Mouse (Mus musculus) limb, embryonic 14.5 days (tissue): Measurements from ENCODE around the gene Upk3bl. TPM values are rescaled to one million over a fixed set of nuclear protein-coding genes. Genes with fewer than 3 reads are reported as not detected.
"Not testable (repeated sequence)": the region's sequence is repeated elsewhere in the genome, so short reads cannot be mapped to it uniquely, and the experiment has no call there.

Experiments
- ATAC-seq: fragments of 200-750 bp; cut with Nextera tagmentation; 2 replicates; pipeline ENCODE4 v1.8.0; 2017; ENCODE audit warnings: low read depth, moderate number of reproducible peaks, moderate TSS enrichment; ENCODE audit not compliant: low FRiP score
- DNase-seq: peaks from one replicate; pipeline ENCODE4 v3.0.0-alpha.2; 2015; ENCODE audit warnings: low spot score
- H3K27ac ChIP-seq: fragments of 300-500 bp; sonication (generic); replicated peaks from 2 replicates; pipeline ENCODE4 v1.5.1; 2014; ENCODE audit warnings: low read depth, mild to moderate bottlenecking, low read length, moderate library complexity, mixed read lengths
- H3K27me3 ChIP-seq: fragments of 300-500 bp; sonication (generic); 2 replicates; pipeline ENCODE4 v1.6.1; 2014; ENCODE audit warnings: low read length, mixed read lengths; ENCODE audit not compliant: control insufficient read depth, insufficient read depth
- H3K36me3 ChIP-seq: fragments of 300-500 bp; sonication (generic); 2 replicates; pipeline ENCODE4 v1.6.1; 2014; ENCODE audit warnings: mild to moderate bottlenecking, low read length, moderate library complexity, mixed read lengths; ENCODE audit not compliant: control insufficient read depth, insufficient read depth
- H3K4me1 ChIP-seq: fragments of 300-500 bp; sonication (generic); 2 replicates; pipeline ENCODE4 v1.6.1; 2014; ENCODE audit warnings: antibody characterized with exemption, low read length, mixed read lengths; ENCODE audit not compliant: control insufficient read depth, insufficient read depth
- H3K4me2 ChIP-seq: fragments of 300-500 bp; sonication (generic); replicated peaks from 2 replicates; pipeline ENCODE4 v1.6.1; 2014; ENCODE audit warnings: low read depth, mild to moderate bottlenecking, low read length, moderate library complexity; ENCODE audit not compliant: severe bottlenecking
- H3K4me3 ChIP-seq: fragments of 300-500 bp; sonication (generic); replicated peaks from 2 replicates; pipeline ENCODE4 v1.5.1; 2014; ENCODE audit warnings: low read length
- H3K9ac ChIP-seq: fragments of 300-500 bp; sonication (generic); 2 replicates; pipeline ENCODE4 v1.6.1; 2014; ENCODE audit warnings: mild to moderate bottlenecking, low read depth, low read length, moderate library complexity; ENCODE audit not compliant: severe bottlenecking
- H3K9me3 ChIP-seq: fragments of 300-500 bp; sonication (generic); 2 replicates; pipeline ENCODE4 v1.6.1; 2016; ENCODE audit warnings: low read length; ENCODE audit not compliant: control insufficient read depth
- POLR2A ChIP-seq: fragments of 200-500 bp; IDR thresholded peaks from 2 replicates; pipeline ENCODE4 v1.8.0; 2012; ENCODE audit warnings: inconsistent platforms, mild to moderate bottlenecking, moderate library complexity, borderline replicate concordance; ENCODE audit not compliant: insufficient read depth, insufficient read length; ENCODE audit errors: extremely low read depth
- WGBS: fragments of 180-500 bp; shearing (Covaris S2); extraction: QIAGEN DNeasy Blood & Tissue Kit; methylation state at CpG from one replicate; pipeline ENCODE4 v1.1.7; 2014; 5-methylcytosine and 5-hydroxymethylcytosine counted together
- polyA plus RNA-seq, 2 experiments: library from polyadenylated mRNA; depleted of rRNA in 1 of 2; stranded (reverse) in 1 of 2; unstranded in 1 of 2; fragments of >200 nt; fragmentation: Nextera tagmentation in 1 of 2; extraction: Ambion mirVana in 1 of 2; gene quantifications; 2 replicates each; pipeline versions ENCODE4 v1.2.1 to v1.2.3; 2012 to 2014

The Upk3bl gene
- polyA plus RNA-seq, 2 experiments = 7.5 to 14.1 TPM

GRCm38 (mm10) chr5:136040210-136040609 lies 14.1 kb upstream of the Upk3bl start:
- no peak for ATAC-seq

GRCm38 (mm10) chr5:136041260-136041659 lies 13.0 kb upstream of the Upk3bl start:
- H3K4me1 ChIP-seq = no peaks in the 10 kb centered on the region; the same call in none of the 2 replicates
- no peak for ATAC-seq
- no peak overlapping the region for H3K9ac ChIP-seq
- 37% methylated on average over 2 of the region's 2 CpGs for WGBS
- H3K27me3 ChIP-seq = no peaks in the 10 kb centered on the region
- TF ChIP-seq POLR2A = no peak
- no peak overlapping the region for H3K4me2 ChIP-seq
- no peak overlapping the region for H3K4me3 ChIP-seq
- H3K36me3 ChIP-seq = no peaks in the 10 kb centered on the region
- DNase-seq = no peak
- no peak overlapping the region for H3K27ac ChIP-seq
- no peaks in the 10 kb centered on the region for H3K9me3 ChIP-seq

More at GRCm38 (mm10) chr5:136040210-136040609, 14.1 kb upstream of the Upk3bl start:
- 51% methylated on average over 5 of the region's 5 CpGs for WGBS
- Histone ChIP-seq H3K9ac (no peak overlapping the region), H3K4me2 (no peak overlapping the region), H3K9me3 (no peaks in the 10 kb centered on the region), H3K4me3 (no peak overlapping the region), H3K4me1 (no peaks in the 10 kb centered on the region; the same call in none of the 2 replicates), H3K27me3 (no peaks in the 10 kb centered on the region), H3K36me3 (no peaks in the 10 kb centered on the region), H3K27ac (no peak overlapping the region)
- no peak for TF ChIP-seq POLR2A
- DNase-seq = no peak

- Histone ChIP-seq H3K9me3 (no peaks in the 10 kb centered on the region), H3K4me2 (no peak overlapping the region), H3K27ac (no peak overlapping the region), H3K9ac (no peak overlapping the region), H3K27me3 (no peaks in the 10 kb centered on the region), H3K36me3 (no peaks in the 10 kb centered on the region), H3K4me3 (no peak overlapping the region), H3K4me1 (no peaks in the 10 kb centered on the region; the same call in none of the 2 replicates)
- ATAC-seq (no peak), DNase-seq (no peak)
- no peak for TF ChIP-seq POLR2A
- 95% methylated on average over 8 of the region's 8 CpGs for whole genome bisulfite sequencing
Measured at GRCm38 (mm10) chr5:136041666-136042065, 12.6 kb upstream of the Upk3bl start.

DNA sequence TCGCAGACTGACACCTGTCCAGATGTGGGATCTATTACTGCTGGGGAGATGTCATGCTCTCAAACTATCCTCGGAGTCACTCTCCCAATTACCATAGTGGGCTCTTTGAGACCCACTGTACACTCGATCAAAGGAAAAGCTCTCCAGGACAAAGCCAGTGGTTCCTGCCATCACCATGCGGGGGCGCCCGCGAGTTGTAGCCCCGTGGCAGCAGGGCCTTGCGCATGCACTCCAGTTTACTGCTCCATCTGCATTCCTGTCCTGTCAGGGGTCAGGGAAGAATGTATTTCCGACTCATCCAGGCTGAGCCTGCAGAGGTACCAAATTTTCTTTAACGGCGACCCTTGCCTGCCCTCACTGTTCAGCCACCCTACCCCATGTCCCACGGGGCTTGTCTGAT lies 9.4 kb upstream of the Upk3bl start:
- no peak for DNase-seq
- Histone ChIP-seq H3K9me3 (no peaks in the 10 kb centered on the region), H3K4me3 (no peak overlapping the region), H3K36me3 (no peaks in the 10 kb centered on the region), H3K27ac (no peak overlapping the region), H3K27me3 (no peaks in the 10 kb centered on the region), H3K4me1 (no peaks in the 10 kb centered on the region; the same call in none of the 2 replicates), H3K4me2 (no peak overlapping the region), H3K9ac (no peak overlapping the region)
- no peak for ATAC-seq
- 66% methylated on average over 13 of the region's 13 CpGs for WGBS
- no peak for TF ChIP-seq POLR2A

DNA sequence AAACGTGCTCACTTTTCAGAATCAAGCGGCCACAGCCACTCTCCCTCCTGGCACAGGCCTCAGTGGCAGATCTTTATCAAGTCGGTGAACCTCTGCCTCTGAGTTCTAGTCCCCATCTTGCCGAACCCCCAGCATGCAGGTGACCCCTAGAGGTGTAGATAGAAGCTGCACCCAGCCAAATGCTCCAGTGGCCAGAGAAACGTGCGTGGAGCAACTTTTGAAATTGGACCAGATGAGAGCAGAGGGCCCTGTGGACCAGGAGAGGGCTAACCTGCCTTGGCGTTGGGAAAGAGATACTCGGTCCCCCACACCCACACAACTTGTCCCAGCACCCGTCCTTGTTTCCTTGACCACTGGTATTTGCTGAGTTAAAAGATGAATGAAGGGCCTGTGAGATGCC lies 8.9 kb upstream of the Upk3bl start:
- H3K9ac ChIP-seq = no peak overlapping the region
- WGBS = 36% methylated on average over 9 of the region's 9 CpGs
- TF ChIP-seq POLR2A = no peak
- H3K9me3 ChIP-seq = no peaks in the 10 kb centered on the region
- no peak overlapping the region for H3K4me2 ChIP-seq
- no peak for DNase-seq
- H3K36me3 ChIP-seq = no peaks in the 10 kb centered on the region
- no peak overlapping the region for H3K27ac ChIP-seq
- H3K4me3 ChIP-seq = no peak overlapping the region
- no peaks in the 10 kb centered on the region; the same call in 1 of the 2 replicates for H3K4me1 ChIP-seq
- ATAC-seq = no peak
- no peaks in the 10 kb centered on the region for H3K27me3 ChIP-seq

DNA sequence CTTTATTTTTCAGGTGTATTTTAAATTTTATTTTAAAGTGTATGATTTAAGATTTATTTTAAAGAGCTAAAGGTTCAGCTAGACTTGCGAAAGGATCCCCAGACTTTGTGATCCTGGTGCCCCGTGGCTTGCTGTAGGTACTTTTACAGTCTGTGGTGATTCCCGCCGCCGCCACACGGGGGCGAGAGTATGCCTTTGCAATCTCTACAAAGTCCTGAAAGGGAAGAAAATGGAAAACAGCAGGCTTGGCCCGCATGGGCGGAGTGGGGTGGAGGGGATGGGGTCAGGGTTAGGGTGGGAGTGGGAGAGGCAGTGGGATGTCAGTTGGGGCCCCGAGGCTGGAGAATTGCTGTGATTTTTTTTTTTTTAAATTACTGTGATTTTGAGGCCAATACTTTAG lies 8.3 kb upstream of the Upk3bl start:
- H3K4me2 ChIP-seq = no peak overlapping the region
- no peaks in the 10 kb centered on the region for H3K27me3 ChIP-seq
- ATAC-seq (peak; percentile 47; the same call in 1 of the 2 replicates), DNase-seq (peak; percentile 79)
- no peak overlapping the region for H3K27ac ChIP-seq
- no peak for TF ChIP-seq POLR2A
- 4% methylated on average over 10 of the region's 10 CpGs for WGBS
- no peak overlapping the region for H3K4me3 ChIP-seq
- no peak overlapping the region for H3K9ac ChIP-seq
- H3K36me3 ChIP-seq = no peaks in the 10 kb centered on the region
- no peaks in the 10 kb centered on the region; the same call in 1 of the 2 replicates for H3K4me1 ChIP-seq
- H3K9me3 ChIP-seq = no peaks in the 10 kb centered on the region

DNA sequence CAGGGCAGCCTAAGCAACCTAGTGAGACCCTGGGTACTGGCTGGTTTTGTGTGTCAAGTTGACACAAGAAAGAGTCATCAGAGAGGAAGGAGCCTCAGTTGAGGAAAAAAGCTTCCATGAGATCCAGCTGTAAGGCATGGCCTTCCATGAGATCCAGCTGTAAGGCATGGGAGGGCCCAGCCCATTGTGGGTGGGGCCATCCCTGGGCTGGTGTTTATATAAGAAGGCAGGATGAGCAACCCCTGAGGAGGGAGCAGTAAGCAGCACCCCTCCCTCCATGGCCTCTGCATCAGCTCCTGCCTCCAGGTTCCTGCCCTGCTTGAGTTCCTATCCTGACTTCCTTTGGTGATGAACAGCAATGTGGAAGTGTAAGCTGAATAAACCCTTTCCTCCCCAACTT lies 5.8 kb upstream of the Upk3bl start:
- H3K4me3 ChIP-seq, DNase-seq, H3K9ac ChIP-seq, ATAC-seq, H3K36me3 ChIP-seq, H3K9me3 ChIP-seq, H3K27ac ChIP-seq, H3K4me2 ChIP-seq, H3K27me3 ChIP-seq: not testable (repeated sequence)
- H3K4me1 ChIP-seq = peaks cover 12% of the 10 kb centered on the region
